Mouse (Mus musculus): Measurements from ENCODE around the gene Cnga4.

The Cnga4 gene

GRCm38 (mm10) chr7:105418106-105418505, 13.7 kb downstream of the Cnga4 start:
- DNase-seq = peak; percentile 21

DNA sequence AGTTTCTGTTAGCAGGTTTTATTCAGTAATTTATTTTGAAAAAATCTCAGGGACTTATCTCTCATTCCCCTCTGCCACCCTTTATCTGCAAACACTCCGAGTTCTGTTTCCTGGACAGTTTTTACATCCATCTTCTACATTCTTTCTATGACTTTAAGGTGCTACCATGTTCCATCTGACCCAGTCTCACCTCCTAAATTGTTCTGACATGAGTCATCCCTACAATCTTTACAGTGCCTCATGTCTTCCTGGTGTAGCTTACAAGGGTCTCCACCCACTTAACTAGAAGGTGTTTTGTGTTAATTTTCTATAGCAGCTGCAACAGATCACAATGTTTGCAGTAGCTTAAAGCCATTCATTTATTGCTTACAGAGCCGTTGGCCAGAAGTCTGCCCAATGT, 16.5 kb downstream of the Cnga4 start:
- DNase-seq = no peak

- peak; percentile 71 for DNase-seq
Measured at GRCm38 (mm10) chr7:105424368-105424767, 20.0 kb downstream of the Cnga4 start.

- peak; percentile 82 for DNase-seq
Measured at GRCm38 (mm10) chr7:105425424-105426043, 21.2 kb downstream of the Cnga4 start, which contains the start of gene Cckbr. Gene Cckbr (plus strand): TSS chr7:105425731.

DNA sequence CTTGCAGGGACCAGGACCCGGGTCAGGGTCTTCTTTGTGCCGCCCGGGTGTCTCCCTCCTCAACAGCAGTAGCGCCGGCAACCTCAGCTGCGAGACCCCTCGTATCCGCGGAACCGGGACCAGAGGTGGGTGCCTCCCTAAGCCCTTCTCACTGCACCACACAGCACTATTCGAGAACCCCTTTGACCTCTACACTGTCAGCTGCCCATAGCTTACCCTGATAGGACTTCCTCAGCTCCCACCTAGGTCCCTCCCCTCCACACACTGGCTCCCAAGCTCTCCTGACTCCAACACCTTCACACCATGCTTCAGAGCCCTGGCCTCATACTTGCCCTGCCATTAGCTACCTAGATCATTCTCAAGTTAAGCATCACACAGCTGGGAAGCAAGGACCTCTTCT, 21.7 kb downstream of the Cnga4 start:
- DNase-seq = peak; percentile 78

DNA sequence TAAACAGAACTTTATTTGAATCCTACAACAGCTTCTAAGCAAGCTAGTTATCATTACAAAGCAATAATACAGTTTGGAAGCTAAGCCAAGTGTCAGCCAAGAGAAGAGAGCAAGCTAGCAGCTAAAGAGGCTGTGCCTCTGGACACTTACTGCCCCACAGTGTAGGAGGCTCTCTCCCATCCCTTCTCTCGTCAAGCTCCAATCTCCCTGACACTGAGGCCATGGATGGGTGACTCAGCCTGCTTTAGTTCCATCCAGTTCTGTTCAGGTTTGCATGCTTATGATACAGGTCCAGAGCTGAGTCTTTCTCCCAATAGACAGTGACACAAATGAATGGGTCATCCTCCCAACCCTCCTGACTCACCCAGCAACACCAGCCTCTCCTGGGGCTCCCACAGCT, 27.7 kb downstream of the Cnga4 start:
- DNase-seq = peak; percentile 49

DNA sequence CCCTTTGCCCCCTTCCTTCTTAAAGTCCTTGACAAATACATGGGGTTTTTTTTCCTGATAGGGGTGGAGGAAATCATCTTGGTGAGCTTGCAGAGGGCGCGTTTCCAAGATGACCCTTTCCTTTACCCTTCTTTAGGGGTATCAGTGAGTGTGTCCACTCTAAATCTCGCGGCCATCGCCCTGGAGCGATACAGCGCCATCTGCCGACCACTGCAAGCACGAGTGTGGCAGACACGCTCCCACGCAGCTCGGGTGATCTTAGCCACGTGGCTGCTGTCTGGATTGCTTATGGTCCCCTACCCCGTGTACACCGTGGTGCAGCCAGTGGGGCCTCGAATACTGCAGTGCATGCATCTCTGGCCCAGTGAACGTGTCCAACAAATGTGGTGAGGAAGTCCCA, 29.5 kb downstream of the Cnga4 start:
- peak; percentile 77 for DNase-seq

DNA sequence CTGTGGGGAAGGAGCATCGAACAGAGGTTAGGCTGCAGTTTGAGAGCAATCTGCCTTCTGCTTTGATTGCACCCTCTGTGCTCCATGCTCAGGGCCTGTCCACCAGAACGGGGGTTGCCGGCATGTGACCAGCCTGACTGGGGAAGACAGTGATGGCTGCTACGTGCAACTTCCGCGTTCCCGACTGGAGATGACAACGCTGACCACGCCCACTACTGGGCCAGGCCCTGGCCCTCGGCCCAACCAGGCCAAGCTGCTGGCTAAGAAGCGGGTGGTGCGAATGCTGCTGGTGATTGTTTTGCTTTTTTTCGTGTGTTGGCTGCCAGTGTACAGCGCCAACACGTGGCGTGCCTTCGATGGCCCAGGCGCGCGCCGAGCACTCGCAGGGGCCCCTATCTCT, 30.4 kb downstream of the Cnga4 start:
- peak; percentile 85 for DNase-seq

GRCm38 (mm10) chr7:105437979-105438772, 33.8 kb downstream of the Cnga4 start:
- DNase-seq = peak; percentile 85

DNA sequence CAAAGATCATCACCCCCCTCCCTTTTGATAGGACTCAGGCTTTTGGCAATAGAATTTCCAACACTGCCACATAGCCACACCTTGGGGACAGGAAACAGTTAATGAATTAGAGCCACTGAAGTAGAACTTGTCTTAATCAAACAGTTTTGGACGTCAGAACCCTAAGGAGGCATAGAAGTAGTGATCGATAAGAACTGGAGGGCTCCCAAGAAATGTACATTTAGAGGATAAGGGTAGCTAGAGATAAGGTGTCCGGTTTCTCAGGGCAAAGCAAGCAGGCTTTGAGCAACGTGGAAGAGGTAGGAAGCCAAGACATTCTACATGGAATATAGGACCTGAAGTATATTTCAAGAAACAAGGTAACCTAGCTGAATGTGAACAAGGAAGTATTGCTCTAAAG, 37.1 kb downstream of the Cnga4 start:
- peak; percentile 3 for DNase-seq

GRCm38 (mm10) chr7:105445076-105445475, 40.7 kb downstream of the Cnga4 start:
- DNase-seq = peak; percentile 46

DNA sequence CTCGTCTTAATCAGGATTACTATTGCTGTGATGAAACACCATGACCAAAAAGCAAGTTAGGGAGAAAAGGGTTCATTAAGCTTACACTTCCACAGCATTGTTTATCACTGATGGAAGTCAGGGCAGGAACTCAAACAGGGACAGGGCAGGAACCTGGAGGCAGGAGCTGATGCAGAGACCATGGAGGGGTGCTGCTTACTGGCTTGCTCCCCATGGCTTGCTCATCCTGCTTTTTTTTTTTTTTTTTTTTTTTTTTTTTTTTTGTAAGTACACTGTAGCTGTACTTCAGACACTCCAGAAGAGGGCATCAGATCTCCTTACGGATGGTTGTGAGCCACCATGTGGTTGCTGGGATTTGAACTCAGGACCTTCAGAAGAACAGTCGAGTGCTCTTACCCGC, 49.0 kb downstream of the Cnga4 start:
- DNase-seq = peak; percentile 60

Measured in heart, adult 11 months (tissue).